ENCODE assay signal across 8 mouse cellular contexts in the genomic region with DNA sequence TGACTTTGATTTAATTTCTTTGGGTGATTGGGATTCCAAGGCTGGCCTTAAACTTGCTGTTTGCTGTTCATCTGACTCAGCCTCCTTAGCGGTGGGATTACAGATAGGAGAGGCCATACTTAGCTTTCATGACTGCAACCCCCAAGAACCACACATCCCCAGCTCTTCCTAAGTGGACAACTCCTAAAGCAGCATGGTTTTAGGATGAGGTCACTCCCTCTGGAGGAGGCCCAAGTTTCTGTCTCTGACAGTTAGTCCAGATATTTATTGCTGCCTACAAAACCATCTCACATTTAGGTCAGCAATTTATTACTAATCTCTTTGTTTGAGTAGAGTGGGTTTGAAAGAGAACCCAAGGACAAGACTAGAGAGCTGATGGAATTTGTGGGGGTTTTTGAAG. TPM values are rescaled to one million over a fixed set of nuclear protein-coding genes. Genes with fewer than 3 reads are reported as not detected.
DNase-seq lines count a peak whose midpoint lies in the region; ATAC-seq lines count a peak whose summit lies in the region.
"Not testable (repeated sequence)": the region's sequence is repeated elsewhere in the genome, so short reads cannot be mapped to it uniquely, and the experiment has no call there.

No protein-coding gene starts in this region.

- DNase-seq in 3T3-L1 (ENCODE audit: low read depth, low spot score), result peak; percentile 98
- DNase-seq in adrenal gland, adult (ENCODE audit: inconsistent age in 2 of 2, low spot score in 1 of 2), result peak; percentile 79 to 89
- peak; percentile 49 for DNase-seq in embryonic facial prominence, embryonic 14.5 days (ENCODE audit: low spot score)
- peak; percentile 55 for DNase-seq in heart, postnatal 4 days
- DNase-seq in liver, embryonic 11.5 days (ENCODE audit: low spot score), result not testable (repeated sequence)
- peak; percentile 67 for DNase-seq in retina, postnatal 1 day

- not testable (repeated sequence) for ATAC-seq in embryonic facial prominence, embryonic 14.5 days (ENCODE audit: low read depth); heart, embryonic 13.5 days (ENCODE audit: extremely low read depth, insufficient number of reproducible peaks, low FRiP score, low TSS enrichment)
- peak; percentile 45; the same call in 1 of the 2 replicates for ATAC-seq in kidney, embryonic 15.5 days (replicated peaks; ENCODE audit: low FRiP score)
- 0 out of 2 replicates have a peak, but pooled peaks have one; percentile 6 for ATAC-seq in liver, embryonic 11.5 days (replicated peaks; ENCODE audit: low FRiP score)

- H3K27me3 ChIP-seq in embryonic facial prominence, embryonic 14.5 days (replicated peaks; ENCODE audit: control insufficient read depth, insufficient read depth, low read length); heart, embryonic 13.5 days (replicated peaks); kidney, embryonic 15.5 days; liver, embryonic 11.5 days (replicated peaks; ENCODE audit: control insufficient read depth, insufficient read depth, low read length): not testable (repeated sequence)

- H3K4me3 ChIP-seq in embryonic facial prominence, embryonic 14.5 days (ENCODE audit: low read depth, low read length); heart, embryonic 13.5 days; kidney, embryonic 15.5 days (replicated peaks); liver, embryonic 11.5 days (ENCODE audit: low read depth, low read length): not testable (repeated sequence)

- not testable (repeated sequence) for H3K9me3 ChIP-seq in embryonic facial prominence, embryonic 14.5 days (ENCODE audit: control insufficient read depth, low read length); heart, embryonic 13.5 days; kidney, embryonic 15.5 days (replicated peaks); liver, embryonic 11.5 days (ENCODE audit: control insufficient read depth, low read length)

- not testable (repeated sequence) for H3K36me3 ChIP-seq in embryonic facial prominence, embryonic 14.5 days (ENCODE audit: control insufficient read depth, insufficient read depth, low read length); heart, embryonic 13.5 days; kidney, embryonic 15.5 days; liver, embryonic 11.5 days (ENCODE audit: control insufficient read depth, insufficient read depth, low read length)

- H3K4me1 ChIP-seq in embryonic facial prominence, embryonic 14.5 days (ENCODE audit: control insufficient read depth, insufficient read depth, low read length); kidney, embryonic 15.5 days; liver, embryonic 11.5 days (replicated peaks; ENCODE audit: control insufficient read depth, insufficient read depth, low read length): not testable (repeated sequence)
- peaks cover 39% of the 10 kb centered on the region for H3K4me1 ChIP-seq in heart, embryonic 13.5 days

- H3K27ac ChIP-seq in embryonic facial prominence, embryonic 14.5 days (replicated peaks; ENCODE audit: low read depth, low read length); kidney, embryonic 15.5 days; liver, embryonic 11.5 days (ENCODE audit: low read depth, low read length): not testable (repeated sequence)
- H3K27ac ChIP-seq in heart, embryonic 13.5 days (replicated peaks), result peak overlapping the region; percentile 46; the same call in 1 of the 2 replicates

- not testable (repeated sequence) for H3K9ac ChIP-seq in embryonic facial prominence, embryonic 14.5 days (ENCODE audit: low read depth, low read length); heart, embryonic 13.5 days; kidney, embryonic 15.5 days; liver, embryonic 11.5 days (ENCODE audit: low read depth, low read length)

- WGBS in embryonic facial prominence, embryonic 14.5 days, result 74% methylated on average over 1 of the region's 1 CpGs
- WGBS in heart, embryonic 13.5 days, result 11% methylated on average over 1 of the region's 1 CpGs
- WGBS in kidney, embryonic 15.5 days, result 41% methylated on average over 1 of the region's 1 CpGs
- 51% methylated on average over 1 of the region's 1 CpGs for WGBS in liver, embryonic 11.5 days

- H3K4me2 ChIP-seq in embryonic facial prominence, embryonic 14.5 days (ENCODE audit: low read depth, low read length); kidney, embryonic 15.5 days; liver, embryonic 11.5 days: not testable (repeated sequence)
- H3K4me2 ChIP-seq in heart, embryonic 13.5 days, result 0 out of 2 replicates have a peak overlapping the region, but pooled peaks have one; percentile 3

RNA-seq across cellular contexts. Expression of gene Abcg2, which starts 17.8 kb away (rescaled TPM):
- polyA plus RNA-seq in embryonic facial prominence, embryonic 14.5 days (2014; fragmentation: Nextera tagmentation; extraction: Ambion mirVana), result 56.8 and 57.1 TPM in 2 replicates
- polyA plus RNA-seq in heart, embryonic 13.5 days (2015; fragmentation: Nextera tagmentation; extraction: Ambion mirVana), result 57.3 and 64.0 TPM in 2 replicates
- 10 to 100 TPM; 42.0 to 51.8 TPM for total RNA-seq in heart, postnatal 4 days (2021)
- polyA plus RNA-seq in kidney, embryonic 15.5 days (2015; fragmentation: Nextera tagmentation; extraction: Ambion mirVana), result 95.7 and 101 TPM in 2 replicates
- polyA plus RNA-seq in liver, embryonic 11.5 days (2014; fragmentation: Nextera tagmentation; extraction: Ambion mirVana), result 135 and 153 TPM in 2 replicates
